Mouse (Mus musculus) stomach, embryonic 16.5 days (tissue): ENCODE measurements around the gene Synrg. TPM values are rescaled to one million over a fixed set of nuclear protein-coding genes. Genes with fewer than 3 reads are reported as not detected.

ENCODE experiments used
- ATAC-seq: fragments of 200-750 bp; cut with Nextera tagmentation; 2 replicates; pipeline ENCODE4 v1.8.0; 2017; ENCODE audit warnings: moderate number of reproducible peaks, moderate TSS enrichment; ENCODE audit not compliant: insufficient read depth, low FRiP score
- H3K27ac ChIP-seq: fragments of 300-500 bp; sonication (generic); 2 replicates; pipeline ENCODE4 v1.5.1; 2014; ENCODE audit warnings: low read length
- H3K27me3 ChIP-seq: fragments of 300-500 bp; sonication (generic); 2 replicates; pipeline ENCODE4 v1.6.1; 2014; ENCODE audit warnings: low read length, control low read depth, mixed read lengths; ENCODE audit not compliant: control insufficient read depth, insufficient read depth
- H3K36me3 ChIP-seq: fragments of 300-500 bp; sonication (generic); 2 replicates; pipeline ENCODE4 v1.6.1; 2014; ENCODE audit warnings: low read length; ENCODE audit not compliant: control insufficient read depth, insufficient read depth
- H3K4me1 ChIP-seq: fragments of 300-500 bp; sonication (generic); 2 replicates; pipeline ENCODE4 v1.6.1; 2014; ENCODE audit warnings: low read length, control low read depth, mixed read lengths; ENCODE audit not compliant: control insufficient read depth, insufficient read depth
- H3K4me2 ChIP-seq: fragments of 300-500 bp; sonication (generic); 2 replicates; pipeline ENCODE4 v1.6.1; 2014; ENCODE audit warnings: low read depth, low read length, mixed read lengths
- H3K4me3 ChIP-seq: fragments of 300-500 bp; sonication (generic); replicated peaks from 2 replicates; pipeline ENCODE4 v1.5.1; 2014; ENCODE audit warnings: mild to moderate bottlenecking, low read length
- H3K9ac ChIP-seq: fragments of 300-500 bp; sonication (generic); 2 replicates; pipeline ENCODE4 v1.6.1; 2014; ENCODE audit warnings: low read length
- H3K9me3 ChIP-seq: fragments of 300-500 bp; sonication (generic); replicated peaks from 2 replicates; pipeline ENCODE4 v1.6.1; 2016; ENCODE audit warnings: low read length, control low read depth; ENCODE audit not compliant: control insufficient read depth
- WGBS: fragments of 180-500 bp; shearing (Covaris S2); extraction: QIAGEN DNeasy Blood & Tissue Kit; methylation state at CpG from one replicate; pipeline ENCODE4 v1.1.7; 2014; 5-methylcytosine and 5-hydroxymethylcytosine counted together
- polyA plus RNA-seq: library from polyadenylated mRNA; unstranded; fragments of >200 nt; fragmentation: Nextera tagmentation; extraction: Ambion mirVana; gene quantifications from 2 replicates; pipeline ENCODE4 v1.2.1, GENCODE M21; 2015

The Synrg gene
- polyA plus RNA-seq, 1 experiment from 2014 or later: 11.7 TPM

DNA sequence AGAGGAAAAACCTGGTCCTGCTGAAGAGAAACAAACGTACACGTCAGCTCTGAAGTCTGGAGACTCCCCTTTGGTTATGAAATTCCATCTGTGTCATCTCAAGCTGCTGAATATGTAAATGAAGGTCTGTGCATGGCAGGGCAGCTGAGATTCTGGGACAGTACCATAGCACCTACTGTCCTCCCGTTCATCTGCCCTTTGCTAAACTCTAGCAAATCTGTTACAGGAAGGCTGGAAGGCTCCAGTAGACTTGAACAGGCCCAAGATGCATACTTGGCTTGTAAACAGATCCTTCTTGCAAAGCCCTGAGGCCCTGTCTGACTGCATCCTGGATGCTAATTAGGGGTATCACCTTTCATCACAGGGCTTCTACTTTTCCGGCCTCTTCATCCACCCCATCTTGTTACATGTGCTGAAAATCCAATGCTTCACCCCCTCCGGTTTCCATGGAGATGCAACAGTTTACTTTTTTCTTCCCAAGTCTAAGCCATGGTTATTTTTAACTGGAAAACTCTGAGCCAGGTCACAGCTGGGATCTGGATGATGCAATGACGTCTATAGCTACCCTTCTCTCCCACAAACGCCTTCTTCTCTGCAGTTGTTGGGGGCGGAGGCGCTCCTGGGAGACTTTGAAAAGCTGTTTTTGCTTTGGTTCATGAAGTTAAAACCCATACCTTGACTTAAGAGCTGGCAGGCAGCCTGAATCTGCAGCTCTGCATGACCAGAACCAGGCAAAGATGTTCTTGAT is 108.8 kb downstream of the Synrg start:
- H3K36me3 ChIP-seq: no peaks in the 10 kb centered on the region
- WGBS: 42% methylated on average over 9 of the region's 9 CpGs
- no peaks in the 10 kb centered on the region for H3K27me3 ChIP-seq
- ATAC-seq: no peak
- H3K4me2 ChIP-seq: no peak overlapping the region
- H3K27ac ChIP-seq: peak overlapping the region; percentile 60
- no peak overlapping the region for H3K4me3 ChIP-seq
- peaks cover 19% of the 10 kb centered on the region for H3K4me1 ChIP-seq
- H3K9ac ChIP-seq: no peak overlapping the region
- H3K9me3 ChIP-seq: no peaks in the 10 kb centered on the region

- Histone ChIP-seq H3K4me1 (peaks cover 12% of the 10 kb centered on the region), H3K36me3 (no peaks in the 10 kb centered on the region), H3K27me3 (no peaks in the 10 kb centered on the region), H3K4me2 (no peak overlapping the region), H3K9ac (no peak overlapping the region), H3K9me3 (no peaks in the 10 kb centered on the region), H3K27ac (peak overlapping the region; percentile 60), H3K4me3 (no peak overlapping the region)
- 46% methylated on average over 7 of the region's 7 CpGs for WGBS
- ATAC-seq: no peak; the same call in 1 of the 2 replicates
Observed at GRCm38 (mm10) chr11:84073816-84074764, 109.9 kb downstream of the Synrg start.

DNA sequence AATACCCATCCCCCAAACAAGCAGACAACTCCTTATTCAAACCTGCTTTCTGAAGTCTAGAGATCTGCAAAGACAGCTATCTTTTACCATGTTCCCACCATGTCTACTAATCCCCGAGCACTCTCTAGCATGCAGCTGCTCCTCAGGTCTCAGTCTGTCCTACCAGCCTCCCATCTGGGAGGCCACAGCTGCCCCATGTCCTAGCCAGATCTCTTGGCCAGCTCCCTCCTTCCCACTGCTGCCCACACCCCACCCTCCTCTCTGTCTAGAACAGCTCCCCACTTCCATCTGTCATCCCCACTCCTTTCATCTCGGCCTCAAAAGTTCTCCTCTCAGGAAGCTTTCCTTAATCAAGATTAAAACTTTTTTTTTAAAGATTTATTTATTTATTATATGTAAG is 112.8 kb downstream of the Synrg start:
- peaks cover under 1% of the 10 kb centered on the region; the same call in 1 of the 2 replicates for H3K36me3 ChIP-seq
- no peak for ATAC-seq
- peaks cover 12% of the 10 kb centered on the region for H3K4me1 ChIP-seq
- no peak overlapping the region for H3K9ac ChIP-seq
- H3K27me3 ChIP-seq: no peaks in the 10 kb centered on the region
- 59% methylated on average over 2 of the region's 2 CpGs for WGBS
- H3K4me3 ChIP-seq: no peak overlapping the region
- H3K27ac ChIP-seq: no peak overlapping the region
- no peaks in the 10 kb centered on the region for H3K9me3 ChIP-seq
- no peak overlapping the region for H3K4me2 ChIP-seq

DNA sequence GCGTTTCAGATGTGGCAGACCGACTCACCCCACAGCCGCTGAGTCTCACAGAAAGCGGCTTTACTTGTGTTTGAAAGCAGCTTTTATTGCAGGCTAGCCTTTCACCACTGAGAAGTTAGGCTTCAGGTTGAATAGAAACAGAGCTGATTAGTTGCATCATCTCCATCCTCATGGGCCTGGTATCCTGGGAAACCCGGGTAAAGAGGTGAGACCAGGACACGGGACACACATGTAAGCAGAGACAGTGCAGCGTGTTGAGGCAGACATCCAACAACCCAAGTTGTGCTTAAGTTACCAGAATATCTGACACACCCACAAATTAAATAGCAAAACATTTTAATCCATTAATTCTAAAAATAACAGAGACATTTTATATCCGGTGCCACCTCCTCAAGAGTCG is 114.4 kb downstream of the Synrg start:
- Histone ChIP-seq H3K27me3 (no peaks in the 10 kb centered on the region), H3K4me3 (no peak overlapping the region), H3K36me3 (peaks cover 4% of the 10 kb centered on the region; the same call in 1 of the 2 replicates), H3K4me2 (no peak overlapping the region), H3K27ac (no peak overlapping the region), H3K9me3 (no peaks in the 10 kb centered on the region), H3K9ac (no peak overlapping the region), H3K4me1 (peaks cover 5% of the 10 kb centered on the region)
- 84% methylated on average over 9 of the region's 9 CpGs for WGBS
- no peak for ATAC-seq

DNA sequence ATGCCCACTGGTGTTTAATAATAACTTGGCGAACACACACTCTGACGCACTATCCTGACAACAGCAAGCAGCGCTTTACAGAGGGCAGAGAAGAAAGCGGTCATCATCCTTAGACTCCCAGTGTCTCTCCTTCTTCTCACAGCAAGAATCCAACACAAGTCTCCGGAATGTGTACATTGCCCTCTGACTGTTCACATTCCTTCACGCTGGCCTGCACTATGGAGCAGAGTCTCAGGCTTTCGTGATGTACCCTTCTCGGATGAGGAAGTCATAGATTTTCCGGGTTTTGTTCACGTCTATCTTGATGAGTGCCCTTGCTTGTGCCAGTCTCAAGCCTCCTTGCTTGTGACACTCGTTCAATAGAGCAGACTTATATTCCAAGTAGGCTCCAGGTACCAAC is 115.1 kb downstream of the Synrg start:
- H3K9me3 ChIP-seq: no peaks in the 10 kb centered on the region
- 87% methylated on average over 11 of the region's 11 CpGs for WGBS
- no peak overlapping the region for H3K4me3 ChIP-seq
- H3K27ac ChIP-seq: no peak overlapping the region
- no peak for ATAC-seq
- no peaks in the 10 kb centered on the region for H3K27me3 ChIP-seq
- no peaks in the 10 kb centered on the region; the same call in 1 of the 2 replicates for H3K4me1 ChIP-seq
- no peak overlapping the region for H3K4me2 ChIP-seq
- peaks cover 7% of the 10 kb centered on the region; the same call in 1 of the 2 replicates for H3K36me3 ChIP-seq
- H3K9ac ChIP-seq: no peak overlapping the region

- ATAC-seq: no peak
- Histone ChIP-seq H3K4me1 (no peaks in the 10 kb centered on the region; the same call in 1 of the 2 replicates), H3K27ac (no peak overlapping the region), H3K4me2 (no peak overlapping the region), H3K27me3 (no peaks in the 10 kb centered on the region), H3K4me3 (no peak overlapping the region), H3K9ac (no peak overlapping the region), H3K9me3 (no peaks in the 10 kb centered on the region), H3K36me3 (peaks cover 7% of the 10 kb centered on the region; the same call in 1 of the 2 replicates)
- WGBS: 75% methylated on average over 4 of the region's 4 CpGs
Observed at GRCm38 (mm10) chr11:84079887-84080286, 115.7 kb downstream of the Synrg start.

DNA sequence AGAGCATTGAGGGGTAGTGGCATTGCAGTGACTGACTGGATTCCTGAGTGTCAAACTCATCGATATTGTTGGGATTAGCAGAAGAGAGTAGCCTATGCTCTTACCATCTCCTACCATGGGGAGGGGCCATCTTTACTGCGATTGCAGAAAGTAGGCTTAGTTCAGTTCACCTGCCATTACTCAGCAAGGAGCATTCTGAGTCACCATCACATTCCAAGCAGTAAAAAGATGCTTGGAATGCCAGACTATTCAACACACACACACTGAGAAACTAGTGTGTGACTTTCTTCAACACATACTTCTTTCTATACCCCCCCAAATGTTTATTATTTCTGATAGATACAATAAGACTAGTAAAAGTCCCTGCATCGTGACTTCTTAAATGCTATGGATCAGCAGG is 116.1 kb downstream of the Synrg start:
- Histone ChIP-seq H3K9me3 (no peaks in the 10 kb centered on the region), H3K9ac (no peak overlapping the region), H3K27ac (no peak overlapping the region), H3K4me2 (no peak overlapping the region), H3K27me3 (no peaks in the 10 kb centered on the region), H3K36me3 (peaks cover 7% of the 10 kb centered on the region; the same call in 1 of the 2 replicates), H3K4me1 (no peaks in the 10 kb centered on the region; the same call in 1 of the 2 replicates), H3K4me3 (no peak overlapping the region)
- no peak for ATAC-seq
- WGBS: 82% methylated on average over 3 of the region's 3 CpGs

- Histone ChIP-seq H3K4me3 (no peak overlapping the region), H3K4me2 (no peak overlapping the region), H3K9me3 (no peaks in the 10 kb centered on the region), H3K4me1 (no peaks in the 10 kb centered on the region; the same call in 1 of the 2 replicates), H3K27ac (no peak overlapping the region), H3K27me3 (no peaks in the 10 kb centered on the region), H3K9ac (no peak overlapping the region), H3K36me3 (peaks cover 7% of the 10 kb centered on the region; the same call in 1 of the 2 replicates)
- no peak for ATAC-seq
- 95% methylated on average over 5 of the region's 5 CpGs for WGBS
Observed at GRCm38 (mm10) chr11:84081901-84082300, 117.7 kb downstream of the Synrg start.

DNA sequence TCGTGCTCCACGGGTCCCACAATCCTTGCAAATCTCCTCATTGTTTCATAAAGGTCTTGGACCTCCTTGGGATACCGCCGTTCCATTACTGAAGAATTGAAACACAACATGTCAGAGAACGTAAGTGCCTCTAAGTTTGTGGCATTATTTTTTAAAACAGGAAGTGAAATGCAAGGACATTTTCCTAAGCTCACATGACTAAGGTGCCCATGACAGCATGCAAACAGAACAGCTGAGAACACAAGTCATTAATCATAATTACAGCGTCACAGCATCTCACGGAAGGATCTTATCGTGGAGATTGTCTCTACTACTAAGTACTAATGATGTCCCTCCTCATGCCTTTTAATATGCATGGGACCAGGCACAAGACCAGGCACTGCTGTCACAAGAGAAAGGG is 126.3 kb downstream of the Synrg start:
- no peak overlapping the region for H3K4me2 ChIP-seq
- no peak overlapping the region for H3K9ac ChIP-seq
- H3K4me3 ChIP-seq: no peak overlapping the region
- H3K4me1 ChIP-seq: no peaks in the 10 kb centered on the region
- ATAC-seq: no peak
- WGBS: 79% methylated on average over 8 of the region's 8 CpGs
- H3K27me3 ChIP-seq: no peaks in the 10 kb centered on the region
- no peaks in the 10 kb centered on the region for H3K9me3 ChIP-seq
- H3K27ac ChIP-seq: no peak overlapping the region
- no peaks in the 10 kb centered on the region; the same call in 1 of the 2 replicates for H3K36me3 ChIP-seq
